Mouse (Mus musculus) right cerebral cortex, postnatal 14 days (tissue): ENCODE measurements at regions not wholly inside any gene's neighbourhood (a gene's known extent, or its start where the extent isn't known, plus 50 kb on each side); places are given as distances from the start of the nearest gene placed in this dataset.

Experiments
- DNase-seq: peaks from one replicate; pipeline ENCODE4 v3.0.0; 2022

DNA sequence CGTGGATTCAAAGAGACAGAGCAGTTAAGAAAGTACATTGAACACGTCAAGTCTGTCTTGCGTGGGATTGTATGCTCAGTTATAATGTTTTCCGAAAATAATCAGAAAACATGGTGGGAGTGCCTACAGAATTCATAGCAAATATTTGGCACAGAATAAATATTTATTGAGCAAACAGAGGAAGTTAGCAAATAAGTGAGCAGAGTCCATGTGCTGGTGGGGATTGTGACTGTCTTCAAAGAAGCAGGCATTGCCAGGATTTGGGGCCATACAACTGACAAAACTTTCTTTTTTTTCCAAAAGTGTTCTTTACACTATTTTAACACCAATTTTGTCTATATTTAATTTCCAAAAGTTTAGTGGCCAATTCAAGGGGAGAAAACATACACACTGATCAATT, 1729.8 kb downstream of the AI429214 start:
- DNase-seq: no peak

DNA sequence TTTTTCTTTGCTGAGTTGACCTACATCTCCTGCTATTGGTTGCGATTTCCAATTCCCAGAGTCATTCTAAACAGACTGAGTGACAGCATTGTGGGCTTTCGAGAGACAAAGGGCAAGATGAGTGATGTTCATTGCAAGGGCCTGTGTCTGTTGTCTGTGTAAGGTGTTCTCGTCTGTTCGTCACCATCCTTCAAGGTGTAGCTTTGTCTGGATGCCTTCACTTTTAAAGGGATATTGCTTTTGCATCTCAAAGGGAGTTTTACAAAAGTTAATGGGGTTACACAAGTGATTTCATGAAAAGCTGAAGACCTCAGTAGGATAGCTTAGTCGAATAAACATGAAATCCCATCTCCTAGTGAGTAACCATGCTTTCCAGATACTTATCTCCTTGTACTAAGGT, 1731.9 kb downstream of the AI429214 start:
- DNase-seq: no peak

- no peak for DNase-seq
Measured at GRCm38 (mm10) chr8:38747134-38747533, 1753.7 kb downstream of the AI429214 start.

DNA sequence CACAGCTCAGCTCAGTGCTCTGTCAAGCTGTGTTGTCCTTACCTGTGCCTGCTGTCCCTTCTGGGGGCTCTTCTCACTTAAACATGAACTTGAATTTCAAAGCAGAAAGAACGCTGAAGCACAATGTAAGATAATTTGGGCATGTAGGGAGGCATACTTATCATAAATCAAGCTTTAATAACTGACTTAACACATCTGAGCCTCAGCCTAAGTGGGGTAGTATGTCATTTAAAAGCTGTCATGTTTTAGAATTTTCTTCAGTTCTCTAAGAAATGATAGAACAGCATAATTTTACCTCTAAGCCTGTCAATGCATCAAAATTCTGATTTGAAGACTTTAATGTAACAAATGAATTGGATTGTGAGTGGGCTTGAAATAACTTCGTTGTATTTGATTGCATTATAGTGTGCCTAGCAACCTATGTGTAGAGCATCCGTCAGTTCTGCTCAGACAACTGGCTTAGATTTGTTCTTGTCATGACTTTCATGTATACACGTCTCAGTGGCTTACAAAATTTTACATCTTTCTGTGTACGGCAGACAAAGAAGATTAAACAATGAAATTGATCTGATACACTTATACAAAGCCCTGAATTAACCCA, 1773.3 kb downstream of the AI429214 start:
- DNase-seq: no peak

- no peak for DNase-seq
Measured at GRCm38 (mm10) chr8:38812482-38812881, 1819.1 kb downstream of the AI429214 start.

- peak; percentile 37 for DNase-seq
Measured at GRCm38 (mm10) chr8:38818163-38818562, 1824.8 kb downstream of the AI429214 start.

DNA sequence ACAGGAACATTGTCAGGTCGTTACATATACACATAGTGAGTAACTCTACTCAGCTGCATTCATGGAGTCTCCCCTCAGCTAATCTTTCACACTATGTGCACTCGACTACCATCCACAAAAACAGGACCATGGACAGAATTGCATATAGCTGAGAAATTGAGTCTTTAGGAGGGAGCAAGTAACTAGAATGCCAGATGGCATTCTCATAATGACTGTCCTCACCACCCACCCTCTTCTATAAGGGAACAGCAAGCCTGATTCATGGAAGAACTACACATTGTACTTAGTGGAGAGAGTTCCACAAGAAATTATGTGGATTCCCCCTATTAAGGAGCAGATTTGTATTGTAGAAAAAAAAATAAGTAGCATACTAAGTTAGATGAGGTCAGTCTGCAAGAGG, 1813.4 kb upstream of the Adam24 start:
- no peak for DNase-seq

GRCm38 (mm10) chr8:38867370-38867769, 1807.5 kb upstream of the Adam24 start:
- DNase-seq: no peak
